Mouse (Mus musculus): ENCODE results near the gene Tshz2. TPM values are rescaled to one million over a fixed set of nuclear protein-coding genes. Genes with fewer than 3 reads are reported as not detected.
"Not testable (repeated sequence)": the region's sequence is repeated elsewhere in the genome, so short reads cannot be mapped to it uniquely, and the experiment has no call there.

The Tshz2 gene
- 3.3 and 5.3 TPM in 2 replicates for polyA plus RNA-seq (2014; fragmentation: Nextera tagmentation; extraction: Ambion mirVana)

GRCm38 (mm10) chr2:169632338-169633151 is at the start of gene Tshz2:
Gene Tshz2, plus strand, starts transcription at chr2:169633013.
- 0% methylated on average over 22 of the region's 22 CpGs for WGBS (ENCODE audit: insufficient replicate concordance)

GRCm38 (mm10) chr2:169583476-169583875 is 49.3 kb upstream of the Tshz2 start:
- 70% methylated on average over 3 of the region's 3 CpGs for WGBS (ENCODE audit: insufficient replicate concordance)
- ATAC-seq (replicated peaks; ENCODE audit: insufficient number of reproducible peaks, low FRiP score, low TSS enrichment), result no peak

More at GRCm38 (mm10) chr2:169632338-169633151, at the start of gene Tshz2:
- Histone ChIP-seq H3K9me3 (replicated peaks; ENCODE audit: control insufficient read depth, low read length) (no peaks in the 10 kb centered on the region), H3K9ac (ENCODE audit: low read depth, low read length) (peak within 1 kb of the TSS; percentile 89), H3K27me3 (ENCODE audit: control insufficient read depth, insufficient read depth, low read length) (no peaks in the 10 kb centered on the region), H3K27ac (ENCODE audit: low read depth, low read length) (peak within 1 kb of the TSS; percentile 79), H3K4me1 (ENCODE audit: control insufficient read depth, insufficient read depth, low read length) (no peaks in the 10 kb centered on the region; the same call in 1 of the 2 replicates), H3K36me3 (ENCODE audit: control insufficient read depth, insufficient read depth, low read length) (no peaks in the 10 kb centered on the region), H3K4me3 (ENCODE audit: low read depth, low read length) (peak within 1 kb of the TSS; percentile 64), H3K4me2 (peak within 1 kb of the TSS; percentile 82)
- peak; percentile 69 for ATAC-seq (replicated peaks; ENCODE audit: insufficient number of reproducible peaks, low FRiP score, low TSS enrichment)

GRCm38 (mm10) chr2:169584745-169585456 is 47.9 kb upstream of the Tshz2 start:
- Histone ChIP-seq H3K27me3 (ENCODE audit: control insufficient read depth, insufficient read depth, low read length) (no peaks in the 10 kb centered on the region), H3K4me2 (no peak overlapping the region), H3K36me3 (ENCODE audit: control insufficient read depth, insufficient read depth, low read length) (no peaks in the 10 kb centered on the region), H3K9me3 (replicated peaks; ENCODE audit: control insufficient read depth, low read length) (no peaks in the 10 kb centered on the region), H3K4me1 (ENCODE audit: control insufficient read depth, insufficient read depth, low read length) (no peaks in the 10 kb centered on the region), H3K27ac (ENCODE audit: low read depth, low read length) (no peak overlapping the region), H3K9ac (ENCODE audit: low read depth, low read length) (no peak overlapping the region), H3K4me3 (ENCODE audit: low read depth, low read length) (no peak overlapping the region)
- ATAC-seq (replicated peaks; ENCODE audit: insufficient number of reproducible peaks, low FRiP score, low TSS enrichment), result no peak
- WGBS (ENCODE audit: insufficient replicate concordance), result 74% methylated on average over 15 of the region's 15 CpGs

More at GRCm38 (mm10) chr2:169583476-169583875, 49.3 kb upstream of the Tshz2 start:
- H3K4me2 ChIP-seq, result no peak overlapping the region
- H3K27ac ChIP-seq (ENCODE audit: low read depth, low read length), result no peak overlapping the region
- H3K9me3 ChIP-seq (replicated peaks; ENCODE audit: control insufficient read depth, low read length), result no peaks in the 10 kb centered on the region
- H3K27me3 ChIP-seq (ENCODE audit: control insufficient read depth, insufficient read depth, low read length), result no peaks in the 10 kb centered on the region
- no peaks in the 10 kb centered on the region for H3K36me3 ChIP-seq (ENCODE audit: control insufficient read depth, insufficient read depth, low read length)
- H3K9ac ChIP-seq (ENCODE audit: low read depth, low read length), result no peak overlapping the region
- H3K4me1 ChIP-seq (ENCODE audit: control insufficient read depth, insufficient read depth, low read length), result no peaks in the 10 kb centered on the region
- H3K4me3 ChIP-seq (ENCODE audit: low read depth, low read length), result no peak overlapping the region

GRCm38 (mm10) chr2:169585631-169586285 is 47.1 kb upstream of the Tshz2 start:
- Histone ChIP-seq H3K4me3 (ENCODE audit: low read depth, low read length) (no peak overlapping the region), H3K27me3 (ENCODE audit: control insufficient read depth, insufficient read depth, low read length) (no peaks in the 10 kb centered on the region), H3K4me2 (no peak overlapping the region), H3K9ac (ENCODE audit: low read depth, low read length) (no peak overlapping the region), H3K4me1 (ENCODE audit: control insufficient read depth, insufficient read depth, low read length) (no peaks in the 10 kb centered on the region), H3K9me3 (replicated peaks; ENCODE audit: control insufficient read depth, low read length) (no peaks in the 10 kb centered on the region), H3K36me3 (ENCODE audit: control insufficient read depth, insufficient read depth, low read length) (no peaks in the 10 kb centered on the region), H3K27ac (ENCODE audit: low read depth, low read length) (no peak overlapping the region)
- WGBS (ENCODE audit: insufficient replicate concordance), result 76% methylated on average over 12 of the region's 12 CpGs
- ATAC-seq (replicated peaks; ENCODE audit: insufficient number of reproducible peaks, low FRiP score, low TSS enrichment), result no peak

GRCm38 (mm10) chr2:169586688-169587087 is 46.1 kb upstream of the Tshz2 start:
- 64% methylated on average over 3 of the region's 3 CpGs for WGBS (ENCODE audit: insufficient replicate concordance)

GRCm38 (mm10) chr2:169587645-169588044 is 45.2 kb upstream of the Tshz2 start, which contains the start of gene Gm11011:
Gene Gm11011, minus strand, starts transcription at chr2:169587745.
- H3K27ac ChIP-seq (ENCODE audit: low read depth, low read length); H3K9me3 ChIP-seq (replicated peaks; ENCODE audit: control insufficient read depth, low read length); ATAC-seq (replicated peaks; ENCODE audit: insufficient number of reproducible peaks, low FRiP score, low TSS enrichment); H3K4me3 ChIP-seq (ENCODE audit: low read depth, low read length); H3K27me3 ChIP-seq (ENCODE audit: control insufficient read depth, insufficient read depth, low read length); H3K36me3 ChIP-seq (ENCODE audit: control insufficient read depth, insufficient read depth, low read length); H3K4me1 ChIP-seq (ENCODE audit: control insufficient read depth, insufficient read depth, low read length); H3K4me2 ChIP-seq; H3K9ac ChIP-seq (ENCODE audit: low read depth, low read length): not testable (repeated sequence)

More at GRCm38 (mm10) chr2:169586688-169587087, 46.1 kb upstream of the Tshz2 start:
- H3K27ac ChIP-seq (ENCODE audit: low read depth, low read length), result no peak overlapping the region
- ATAC-seq (replicated peaks; ENCODE audit: insufficient number of reproducible peaks, low FRiP score, low TSS enrichment), result no peak
- no peaks in the 10 kb centered on the region for H3K9me3 ChIP-seq (replicated peaks; ENCODE audit: control insufficient read depth, low read length)
- H3K9ac ChIP-seq (ENCODE audit: low read depth, low read length), result no peak overlapping the region
- H3K4me1 ChIP-seq (ENCODE audit: control insufficient read depth, insufficient read depth, low read length), result no peaks in the 10 kb centered on the region
- H3K27me3 ChIP-seq (ENCODE audit: control insufficient read depth, insufficient read depth, low read length), result no peaks in the 10 kb centered on the region
- H3K36me3 ChIP-seq (ENCODE audit: control insufficient read depth, insufficient read depth, low read length), result no peaks in the 10 kb centered on the region
- no peak overlapping the region for H3K4me3 ChIP-seq (ENCODE audit: low read depth, low read length)
- H3K4me2 ChIP-seq, result no peak overlapping the region

GRCm38 (mm10) chr2:169589697-169590096 is 43.1 kb upstream of the Tshz2 start:
- H3K36me3 ChIP-seq (ENCODE audit: control insufficient read depth, insufficient read depth, low read length), result no peaks in the 10 kb centered on the region
- no peak for ATAC-seq (replicated peaks; ENCODE audit: insufficient number of reproducible peaks, low FRiP score, low TSS enrichment)
- H3K27me3 ChIP-seq (ENCODE audit: control insufficient read depth, insufficient read depth, low read length), result no peaks in the 10 kb centered on the region
- 80% methylated on average over 10 of the region's 10 CpGs for WGBS (ENCODE audit: insufficient replicate concordance)
- no peak overlapping the region for H3K4me3 ChIP-seq (ENCODE audit: low read depth, low read length)
- H3K9ac ChIP-seq (ENCODE audit: low read depth, low read length), result no peak overlapping the region
- H3K4me1 ChIP-seq (ENCODE audit: control insufficient read depth, insufficient read depth, low read length), result no peaks in the 10 kb centered on the region
- H3K27ac ChIP-seq (ENCODE audit: low read depth, low read length), result no peak overlapping the region
- H3K4me2 ChIP-seq, result no peak overlapping the region
- no peaks in the 10 kb centered on the region for H3K9me3 ChIP-seq (replicated peaks; ENCODE audit: control insufficient read depth, low read length)

- H3K27ac ChIP-seq (ENCODE audit: low read depth, low read length), result no peak overlapping the region
- H3K4me3 ChIP-seq (ENCODE audit: low read depth, low read length), result no peak overlapping the region
- no peak overlapping the region for H3K4me2 ChIP-seq
- no peak overlapping the region for H3K9ac ChIP-seq (ENCODE audit: low read depth, low read length)
- no peaks in the 10 kb centered on the region for H3K9me3 ChIP-seq (replicated peaks; ENCODE audit: control insufficient read depth, low read length)
- no peaks in the 10 kb centered on the region for H3K4me1 ChIP-seq (ENCODE audit: control insufficient read depth, insufficient read depth, low read length)
- H3K36me3 ChIP-seq (ENCODE audit: control insufficient read depth, insufficient read depth, low read length), result no peaks in the 10 kb centered on the region
- no peaks in the 10 kb centered on the region for H3K27me3 ChIP-seq (ENCODE audit: control insufficient read depth, insufficient read depth, low read length)
- ATAC-seq (replicated peaks; ENCODE audit: insufficient number of reproducible peaks, low FRiP score, low TSS enrichment), result no peak
- 65% methylated on average over 8 of the region's 8 CpGs for WGBS (ENCODE audit: insufficient replicate concordance)
Observed at GRCm38 (mm10) chr2:169590412-169590811, 42.4 kb upstream of the Tshz2 start.

Measured in heart, embryonic 11.5 days (tissue).